Mouse (Mus musculus): ENCODE results near the gene Slc3a1.

The Slc3a1 gene

DNA sequence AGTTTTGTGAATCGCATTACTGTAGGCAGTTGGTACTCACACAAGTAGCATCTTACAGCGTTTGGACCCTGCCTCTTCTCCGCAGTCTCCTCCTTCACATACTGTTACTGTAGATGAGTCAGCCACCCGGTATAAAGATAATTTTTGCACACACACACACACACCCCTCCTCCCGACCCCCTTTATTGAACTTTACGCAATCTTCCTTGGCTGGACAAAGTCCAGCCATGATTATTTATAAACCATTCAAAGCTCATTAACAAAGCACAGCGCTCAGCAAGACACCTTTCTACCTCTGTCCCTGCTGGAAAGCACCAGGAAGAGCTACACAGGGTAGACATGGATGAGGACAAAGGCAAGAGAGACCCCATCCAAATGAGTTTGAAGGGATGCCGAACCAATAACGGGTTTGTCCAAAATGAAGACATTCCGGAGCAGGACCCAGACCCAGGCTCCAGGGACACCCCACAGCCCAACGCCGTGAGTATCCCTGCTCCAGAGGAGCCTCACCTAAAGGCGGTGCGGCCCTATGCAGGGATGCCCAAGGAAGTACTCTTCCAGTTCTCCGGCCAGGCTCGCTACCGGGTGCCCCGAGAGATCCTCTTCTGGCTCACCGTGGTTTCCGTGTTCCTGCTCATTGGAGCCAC lies at the start of gene Slc3a1:
Gene Slc3a1 (plus strand): TSS at position 284 of the 647 bp plus-strand sequence.
- DNase-seq (ENCODE audit: low spot score), result no peak

GRCm38 (mm10) chr17:84981721-84982120 lies 46.5 kb upstream of the Slc3a1 start:
- DNase-seq (ENCODE audit: low spot score), result no peak

DNA sequence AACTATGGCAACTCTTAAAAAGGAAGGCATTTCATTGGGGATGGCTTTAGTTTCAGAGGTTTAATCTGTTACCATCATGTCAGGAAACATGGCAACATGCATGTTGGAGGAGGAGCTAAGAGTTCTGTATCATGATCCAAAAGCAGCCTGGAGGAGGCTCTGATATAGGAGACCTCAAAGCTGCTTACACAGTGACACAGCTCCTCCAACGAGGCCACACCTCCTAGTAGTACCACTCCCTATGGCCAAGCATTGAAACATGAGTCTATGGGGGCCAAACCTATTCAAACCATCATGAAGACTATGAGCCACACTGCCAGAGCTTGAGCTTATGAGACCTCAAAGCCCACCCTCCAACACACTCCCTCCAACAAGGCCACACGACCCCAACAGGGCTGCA lies 45.4 kb upstream of the Slc3a1 start:
- no peak for DNase-seq (ENCODE audit: low spot score)

DNA sequence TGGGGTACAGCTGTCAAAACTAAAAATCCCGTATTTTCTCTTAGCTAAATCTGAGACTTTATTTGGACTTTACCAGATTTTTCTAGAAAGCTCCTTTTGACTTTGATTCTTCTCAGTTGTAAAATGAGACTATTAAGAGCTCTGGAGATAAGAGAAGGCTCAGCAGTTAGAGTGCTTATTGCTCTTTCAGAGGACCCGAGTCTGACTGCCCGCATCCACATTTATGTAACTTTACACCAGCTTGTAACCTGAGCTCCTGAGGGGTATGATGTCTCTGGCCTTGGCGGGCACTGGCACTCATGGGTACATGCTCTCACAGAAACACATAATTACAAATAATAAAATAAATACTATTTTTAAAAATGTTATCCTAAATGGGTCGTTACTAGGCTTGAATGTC lies 41.8 kb upstream of the Slc3a1 start:
- no peak for DNase-seq (ENCODE audit: low spot score)

GRCm38 (mm10) chr17:84987834-84988410 lies 40.3 kb upstream of the Slc3a1 start:
- no peak for DNase-seq (ENCODE audit: low spot score)

DNA sequence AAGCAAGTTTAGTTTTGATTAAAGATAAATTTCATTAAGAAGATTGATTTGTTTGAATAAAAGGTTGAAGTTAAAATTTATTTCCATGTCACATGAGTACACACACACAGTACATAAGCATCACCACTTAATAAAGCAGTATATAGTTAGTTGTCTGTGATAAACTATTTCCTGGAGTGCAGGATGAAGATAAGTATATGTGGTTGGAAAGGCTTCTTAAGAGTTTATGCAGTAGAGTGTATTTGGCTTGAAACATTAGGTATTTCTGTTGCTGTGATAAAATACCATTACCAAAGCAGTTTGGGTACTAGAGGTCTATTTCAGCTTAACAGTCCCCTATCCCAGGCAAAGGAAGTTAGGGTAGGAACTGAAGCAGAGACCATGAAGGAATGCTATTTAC lies 39.7 kb upstream of the Slc3a1 start:
- DNase-seq (ENCODE audit: low spot score), result no peak

DNA sequence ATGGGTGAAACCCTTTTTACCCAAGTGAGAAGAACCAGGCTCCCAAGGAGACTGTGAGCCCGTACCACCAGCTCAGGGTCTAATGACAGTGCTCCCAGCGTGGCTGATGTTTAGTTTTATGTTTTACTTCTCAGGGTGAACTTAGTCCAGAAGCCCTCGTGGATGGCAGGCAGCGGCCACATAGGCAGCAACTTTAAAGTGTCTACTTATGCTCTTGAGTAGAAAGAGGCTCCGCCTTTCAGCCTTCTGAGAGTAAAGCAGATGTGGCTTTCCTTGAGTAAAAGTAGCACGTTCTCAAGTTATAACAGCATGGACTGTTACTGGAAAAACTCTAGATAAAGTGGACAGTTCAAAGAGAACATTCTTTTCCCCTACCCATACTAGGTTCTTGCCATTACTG lies 32.3 kb upstream of the Slc3a1 start:
- no peak for DNase-seq (ENCODE audit: low spot score)

GRCm38 (mm10) chr17:84997639-84998038 lies 30.5 kb upstream of the Slc3a1 start:
- DNase-seq (ENCODE audit: low spot score), result no peak

DNA sequence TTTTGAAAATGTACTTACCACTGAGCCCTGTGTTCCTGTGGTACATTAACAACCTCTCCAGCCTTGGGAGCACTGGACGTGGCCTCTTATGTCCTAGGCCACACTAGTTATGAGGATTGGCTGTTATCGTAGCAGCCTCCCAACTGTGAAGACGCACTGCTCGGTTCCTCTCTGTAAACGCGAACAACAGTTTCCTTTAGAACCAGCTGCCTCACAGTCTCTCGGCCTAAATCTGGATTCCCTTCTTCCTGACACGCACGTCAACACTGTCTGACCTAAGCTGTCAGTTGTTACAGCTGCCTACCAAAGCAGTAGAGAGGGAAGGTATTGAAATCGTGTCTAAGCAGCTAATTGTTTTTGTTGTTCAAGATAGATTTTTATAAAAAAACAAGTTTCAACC lies 28.5 kb upstream of the Slc3a1 start:
- DNase-seq (ENCODE audit: low spot score), result no peak

- no peak for DNase-seq (ENCODE audit: low spot score)
Measured at GRCm38 (mm10) chr17:85013485-85013884, 14.7 kb upstream of the Slc3a1 start.

GRCm38 (mm10) chr17:85014632-85015031 lies 13.5 kb upstream of the Slc3a1 start:
- DNase-seq (ENCODE audit: low spot score), result no peak

DNA sequence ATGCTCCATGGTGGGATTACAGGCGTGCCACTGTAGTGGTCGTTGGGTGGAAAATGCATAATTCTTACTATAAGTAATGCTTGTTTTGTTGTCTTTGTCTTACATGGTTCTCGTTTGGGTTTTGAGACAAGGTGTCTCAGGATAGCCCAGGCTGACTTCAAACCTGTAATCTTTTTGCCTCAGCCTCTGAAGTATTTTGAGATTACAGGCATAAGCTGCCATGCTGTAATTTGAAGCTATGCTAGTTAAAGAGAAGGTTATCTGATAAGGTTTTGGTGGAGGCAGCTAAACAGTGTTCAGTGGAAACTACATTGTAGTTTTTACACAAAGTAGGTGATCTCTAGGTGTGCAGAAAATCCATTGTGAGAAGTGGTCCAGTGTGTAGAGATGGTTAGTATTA lies 9.8 kb upstream of the Slc3a1 start:
- no peak for DNase-seq (ENCODE audit: low spot score)

GRCm38 (mm10) chr17:85018794-85019193 lies 9.4 kb upstream of the Slc3a1 start:
- DNase-seq (ENCODE audit: low spot score), result no peak

DNA sequence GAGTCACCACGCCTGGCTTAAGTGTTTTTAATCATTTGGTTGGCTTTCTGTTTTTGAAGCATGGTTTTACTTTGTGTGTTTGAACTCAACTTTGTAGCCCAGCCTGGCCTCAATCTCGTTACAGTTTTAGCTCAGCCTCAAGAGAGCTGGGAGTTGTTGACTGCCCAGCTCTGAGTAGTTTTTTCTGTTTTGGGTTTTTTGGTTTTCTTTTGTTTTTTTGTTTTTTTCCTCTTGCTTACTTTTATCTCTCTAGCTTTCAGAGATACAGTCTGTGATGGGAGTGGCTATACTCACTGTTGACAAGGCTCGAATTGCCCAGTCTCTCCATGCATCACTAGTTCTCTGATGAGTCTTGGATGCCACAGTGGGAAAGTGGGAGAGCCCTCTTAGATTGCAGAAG lies 7.8 kb upstream of the Slc3a1 start:
- no peak for DNase-seq (ENCODE audit: low spot score)

GRCm38 (mm10) chr17:85023247-85024167 lies 4.7 kb upstream of the Slc3a1 start:
- no peak for DNase-seq (ENCODE audit: low spot score)

GRCm38 (mm10) chr17:85024237-85024636 lies 3.9 kb upstream of the Slc3a1 start:
- no peak for DNase-seq (ENCODE audit: low spot score)

DNA sequence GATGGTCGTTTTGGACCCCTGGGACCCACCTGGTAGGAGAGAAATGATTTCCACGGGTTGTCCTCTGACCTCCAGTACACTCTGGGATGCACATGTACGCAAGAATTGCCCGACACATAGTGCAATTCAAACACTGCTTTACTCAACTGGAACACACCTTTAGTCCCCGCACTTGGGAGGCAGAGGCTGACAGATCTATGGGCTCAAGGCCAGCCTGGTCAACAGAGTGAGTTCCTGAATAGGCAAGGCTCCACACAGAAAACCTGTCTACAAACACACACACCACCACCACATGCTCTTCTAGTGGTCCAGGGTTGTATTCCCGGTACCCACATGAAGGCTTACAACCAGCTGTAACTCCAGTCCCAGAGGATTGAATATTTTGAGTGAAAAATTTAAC lies 3.0 kb upstream of the Slc3a1 start:
- DNase-seq (ENCODE audit: low spot score), result no peak

- DNase-seq (ENCODE audit: low spot score), result no peak
Measured at GRCm38 (mm10) chr17:85026436-85026835, 1.7 kb upstream of the Slc3a1 start.

DNA sequence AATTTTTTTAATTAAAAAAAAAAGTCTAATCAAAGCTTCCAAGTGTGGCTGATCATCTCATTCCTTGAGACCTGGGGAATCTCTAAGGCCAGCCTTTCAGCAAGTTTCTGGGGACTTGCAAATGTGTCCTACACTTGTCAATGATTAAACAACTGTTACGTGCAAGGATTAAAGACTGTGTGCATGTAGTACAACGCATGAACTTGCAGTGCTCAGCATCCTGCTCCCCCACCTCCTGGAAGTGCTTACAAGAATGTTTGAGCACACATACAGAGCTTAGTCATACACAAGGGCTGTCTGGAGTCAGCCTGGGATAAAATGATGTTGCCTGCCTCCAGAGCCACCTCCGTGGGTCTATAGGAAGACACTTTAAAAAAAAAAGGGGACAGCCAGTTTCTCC lies 929 bp upstream of the Slc3a1 start:
- DNase-seq (ENCODE audit: low spot score), result no peak

- no peak for DNase-seq (ENCODE audit: low spot score)
Measured at GRCm38 (mm10) chr17:85028797-85029196, 621 bp downstream of the Slc3a1 start.

DNA sequence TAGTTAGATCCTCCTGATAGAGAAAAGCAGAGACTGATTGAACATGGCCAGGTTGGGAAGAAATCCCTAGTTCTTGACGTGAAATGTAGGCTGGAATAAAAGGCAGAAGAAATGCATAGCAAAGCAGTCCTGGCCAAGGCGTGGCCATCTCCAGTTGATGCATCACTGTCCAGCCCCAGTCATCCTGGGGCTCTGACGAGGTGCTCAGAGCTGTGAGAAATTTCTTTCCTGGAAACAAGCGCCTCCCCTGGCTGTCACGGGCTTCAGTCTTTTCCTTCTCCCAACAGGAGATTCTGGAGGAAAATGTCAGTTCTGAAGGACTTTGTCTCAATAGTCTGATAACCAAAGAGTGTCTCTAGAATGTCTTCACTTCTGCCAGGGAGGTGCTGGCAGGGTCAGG lies 2.5 kb downstream of the Slc3a1 start:
- no peak for DNase-seq (ENCODE audit: low spot score)

- DNase-seq (ENCODE audit: low spot score), result no peak
Measured at GRCm38 (mm10) chr17:85033087-85033486, 4.9 kb downstream of the Slc3a1 start.

- no peak for DNase-seq (ENCODE audit: low spot score)
Measured at GRCm38 (mm10) chr17:85034068-85034467, 5.9 kb downstream of the Slc3a1 start.

All from ovary, postnatal 36 days (tissue).